Mouse (Mus musculus) MEL (cell line): ENCODE data around the gene Klf1.
A peak's percentile ranks its signal among the peaks of the same experiment; 100 is the strongest.

ENCODE experiments used
- E2F4 ChIP-seq: IDR thresholded peaks from 2 replicates; pipeline ENCODE4 v1.6.1; 2011; ENCODE audit warnings: low read depth, low read length, improper control_type of control experiment, borderline replicate concordance
- POLR2A ChIP-seq, 2 experiments: IDR thresholded peaks; 2 replicates each; pipeline ENCODE4 v1.6.1; 2011 to 2012; ENCODE audit warnings: low read length in 2 of 2, mild to moderate bottlenecking in 2 of 2, control low read depth in 1 of 2, improper control_type of control experiment in 1 of 2, low read depth in 1 of 2, moderate library complexity in 1 of 2; ENCODE audit not compliant: control insufficient read depth in 1 of 2, insufficient read depth in 1 of 2, poor library complexity in 1 of 2
- USF1 ChIP-seq: IDR thresholded peaks from 2 replicates; pipeline ENCODE4 v1.6.1; 2014; ENCODE audit warnings: low read depth, mild to moderate bottlenecking, inconsistent platforms, low read length, improper control_type of control experiment, moderate library complexity

GRCm38 (mm10) chr8:84913960-84914359, 12.2 kb downstream of the Klf1 start:
- TF ChIP-seq USF1, result no peak
- 0 out of 4 replicates have a peak, but pooled peaks of 1 of the 2 experiments have one; percentile 2 for TF ChIP-seq POLR2A (IDR thresholded peaks at IDR 0.05; ENCODE audit: control insufficient read depth in 1 of 2, insufficient read depth in 1 of 2, low read depth in 1 of 2, low read length in 2 of 2, poor library complexity in 1 of 2)
- TF ChIP-seq E2F4, result no peak
